Mouse (Mus musculus) liver, adult 2 months (tissue): ENCODE data around the gene Slc39a11.

Source experiments
- CTCF ChIP-seq: fragments of 200-500 bp; IDR thresholded peaks from 2 replicates; pipeline ENCODE4 v1.5.1; 2011; ENCODE audit warnings: low read depth, low read length, control low read depth
- POLR2A ChIP-seq: fragments of 200-500 bp; IDR thresholded peaks from 2 replicates; pipeline ENCODE4 v1.6.1; 2011; ENCODE audit warnings: low read length, control low read depth; ENCODE audit not compliant: insufficient read depth; ENCODE audit errors: extremely low read depth

GRCm38 (mm10) chr11:113611112-113611646 is 38.7 kb downstream of the Slc39a11 start:
- TF ChIP-seq CTCF: no peak
- TF ChIP-seq POLR2A: no peak
